Mouse (Mus musculus): ENCODE data around the gene Olfr1163.
"Not testable (repeated sequence)": the region's sequence is repeated elsewhere in the genome, so short reads cannot be mapped to it uniquely, and the experiment has no call there.

Gene Olfr1163

DNA sequence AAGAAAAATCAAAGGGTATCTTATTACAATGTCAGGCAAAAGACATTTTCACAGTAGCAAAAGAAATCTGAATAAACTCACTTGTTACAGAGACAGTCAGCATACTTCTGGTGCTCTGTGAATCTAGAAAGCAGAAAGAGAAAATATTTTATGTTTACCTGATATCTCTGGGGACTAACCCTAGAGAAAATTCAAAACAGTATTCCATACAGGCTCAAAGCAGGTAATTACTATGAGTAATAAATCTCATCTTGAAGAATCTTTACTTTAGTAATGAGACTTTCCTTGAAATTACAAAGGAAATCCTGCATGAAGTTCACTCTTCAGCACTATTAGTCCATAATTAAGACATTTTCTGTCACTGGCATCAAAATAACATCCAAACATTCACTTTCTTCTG lies at the start of gene Olfr1163:
Olfr1163 (minus strand) TSS at position 101 of the 400 bp plus-strand sequence.
- DNase-seq (ENCODE audit: low spot score in 2 of 2) = no peak

DNA sequence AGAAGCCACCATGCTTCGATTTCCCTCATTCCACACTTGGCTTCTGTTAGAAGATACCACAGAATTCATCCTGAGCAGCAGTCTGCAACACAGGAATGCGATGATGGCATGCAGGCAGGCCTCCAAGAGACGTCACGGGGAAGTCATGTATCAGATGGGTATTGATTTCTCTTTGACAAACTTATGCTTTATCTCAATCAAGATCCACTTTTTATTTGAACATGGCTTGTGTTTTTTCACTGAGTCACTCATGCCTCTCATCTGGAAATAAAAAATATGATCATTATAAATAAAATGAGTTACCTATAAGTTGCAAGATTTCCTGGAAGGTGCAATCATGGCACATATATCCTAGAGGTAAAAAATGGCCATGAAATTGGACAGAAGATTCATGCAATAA lies 22.2 kb upstream of the Olfr1163 start, which contains the start of gene Olfr1164:
Olfr1164 (minus strand) TSS at position 101 of the 400 bp plus-strand sequence.
- DNase-seq (ENCODE audit: low spot score in 2 of 2) = no peak

DNA sequence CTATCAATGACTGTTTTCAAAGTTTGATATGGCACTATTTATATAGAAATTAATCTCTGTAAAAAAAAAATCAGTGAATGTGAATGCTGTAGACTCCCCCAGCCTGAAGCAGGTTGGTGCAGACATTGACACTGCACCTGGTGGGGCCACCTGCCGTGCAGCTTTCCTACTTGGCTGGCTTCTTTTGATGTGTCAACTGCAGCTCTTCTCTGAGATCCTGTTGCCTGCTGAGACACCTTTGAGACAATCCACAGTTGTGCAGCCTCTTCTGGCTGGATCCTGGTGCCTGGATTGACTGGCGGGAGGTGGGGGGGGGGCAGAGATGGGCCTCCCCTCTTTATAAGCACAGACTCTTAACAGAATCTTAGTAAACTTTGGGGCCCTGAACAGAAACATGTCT lies 8.0 kb downstream of the Olfr1163 start:
- DNase-seq (ENCODE audit: low spot score in 2 of 2) = no peak

DNA sequence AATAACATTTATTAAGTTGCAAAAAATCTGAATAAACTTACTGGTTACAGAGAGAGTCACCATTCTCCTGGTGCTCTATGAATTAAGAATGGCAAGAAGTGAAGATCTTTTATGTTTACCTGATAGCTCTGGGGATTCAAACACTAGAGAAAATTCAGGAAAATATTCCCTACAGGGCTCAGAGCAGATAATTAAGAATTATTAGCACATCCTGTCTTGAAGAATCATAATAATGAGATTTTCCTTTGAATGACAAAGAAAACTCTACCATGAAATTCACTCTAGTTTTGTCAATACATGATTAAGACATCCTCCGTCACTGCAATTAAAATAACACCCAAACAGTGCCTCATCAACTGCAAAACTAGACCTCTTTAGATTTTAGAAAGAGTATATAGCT lies 20.6 kb downstream of the Olfr1163 start, which contains the start of gene Olfr1162:
Olfr1162 (minus strand) TSS at position 101 of the 400 bp plus-strand sequence.
- DNase-seq (ENCODE audit: low spot score in 2 of 2) = no peak

DNA sequence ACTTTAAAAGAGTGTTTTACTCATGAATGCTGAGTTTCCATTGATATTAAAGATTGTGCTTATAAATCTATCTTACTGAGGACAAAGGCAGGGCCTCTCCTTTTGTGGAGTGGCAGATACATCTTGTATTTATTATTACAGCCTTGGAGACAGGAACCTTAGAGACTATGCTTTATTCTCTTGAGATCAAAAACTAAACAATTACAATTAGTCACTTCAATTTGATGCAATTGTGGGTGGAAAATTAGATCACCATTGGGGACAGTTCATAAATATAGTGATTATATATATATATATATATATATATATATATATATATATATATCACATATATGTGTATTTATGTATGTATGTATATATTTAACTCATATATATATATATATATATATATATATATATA lies 34.0 kb downstream of the Olfr1163 start, which contains the start of gene Olfr73:
Olfr73 (minus strand) TSS at position 101 of the 400 bp plus-strand sequence.
- DNase-seq (ENCODE audit: low spot score in 2 of 2) = no peak

DNA sequence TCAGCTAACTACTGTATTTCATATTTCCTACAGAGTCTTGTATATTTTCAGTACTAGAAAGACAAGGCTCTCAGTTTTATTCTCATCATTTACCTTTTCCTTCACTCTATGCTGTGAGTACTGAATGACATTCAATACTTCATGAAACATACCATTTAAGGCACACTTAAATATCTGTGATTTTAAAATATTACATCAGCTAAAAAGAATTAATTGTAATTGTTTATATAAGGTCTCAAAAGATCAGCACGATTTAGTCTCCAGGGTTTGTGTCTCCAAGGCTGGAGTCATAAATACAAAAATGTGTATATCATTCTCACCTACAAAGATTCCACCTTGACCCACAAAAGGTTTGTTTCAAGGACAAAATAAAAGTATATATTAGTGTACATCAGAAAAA lies 49.2 kb downstream of the Olfr1163 start, which contains the start of gene Olfr1161:
Olfr1161 (plus strand) TSS at position 301 of the 400 bp plus-strand sequence.
- not testable (repeated sequence) for DNase-seq (ENCODE audit: low spot score in 2 of 2)
